Mouse (Mus musculus): ENCODE data around the gene Gid4. TPM values are rescaled to one million over a fixed set of nuclear protein-coding genes. Genes with fewer than 3 reads are reported as not detected.

Gid4 gene
- polyA plus RNA-seq, 1 experiment from 2014 or later: 26.3 TPM

DNA sequence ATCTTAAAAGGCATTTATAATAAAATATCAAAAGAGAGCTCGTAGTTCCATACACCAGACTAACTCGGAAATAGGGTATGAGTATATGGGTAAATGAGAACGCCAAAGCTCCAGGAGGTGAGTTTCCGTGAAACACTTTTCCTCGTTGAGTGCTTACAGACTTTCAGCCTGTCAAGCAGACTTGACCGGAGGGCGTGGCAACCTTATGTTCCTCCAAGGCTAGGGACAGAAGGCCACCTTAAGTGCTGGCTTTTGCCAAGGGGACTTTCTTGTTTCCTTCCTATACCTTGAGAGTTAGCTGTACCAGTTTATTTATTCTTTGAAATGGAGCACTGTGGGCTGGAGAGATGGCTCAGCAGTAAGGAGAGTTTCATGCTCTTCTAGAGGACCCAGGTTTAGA lies 23.2 kb downstream of the Gid4 start:
- ATAC-seq (ENCODE audit: low FRiP score, low TSS enrichment) (no peak), DNase-seq (no peak)
- Histone ChIP-seq H3K9ac (replicated peaks; ENCODE audit: low read length) (no peak overlapping the region), H3K4me3 (replicated peaks; ENCODE audit: low read depth, low read length) (no peak overlapping the region), H3K4me1 (ENCODE audit: control insufficient read depth, insufficient read depth, low read length) (no peaks in the 10 kb centered on the region), H3K27me3 (ENCODE audit: control insufficient read depth, insufficient read depth, low read length) (no peaks in the 10 kb centered on the region), H3K4me2 (ENCODE audit: low read length) (no peak overlapping the region), H3K9me3 (ENCODE audit: control insufficient read depth, low read length) (no peaks in the 10 kb centered on the region), H3K36me3 (ENCODE audit: control insufficient read depth, insufficient read depth, low read length) (peaks cover 68% of the 10 kb centered on the region), H3K27ac (replicated peaks; ENCODE audit: low read depth, low read length) (no peak overlapping the region)
- WGBS: 60% methylated on average over 7 of the region's 7 CpGs

DNA sequence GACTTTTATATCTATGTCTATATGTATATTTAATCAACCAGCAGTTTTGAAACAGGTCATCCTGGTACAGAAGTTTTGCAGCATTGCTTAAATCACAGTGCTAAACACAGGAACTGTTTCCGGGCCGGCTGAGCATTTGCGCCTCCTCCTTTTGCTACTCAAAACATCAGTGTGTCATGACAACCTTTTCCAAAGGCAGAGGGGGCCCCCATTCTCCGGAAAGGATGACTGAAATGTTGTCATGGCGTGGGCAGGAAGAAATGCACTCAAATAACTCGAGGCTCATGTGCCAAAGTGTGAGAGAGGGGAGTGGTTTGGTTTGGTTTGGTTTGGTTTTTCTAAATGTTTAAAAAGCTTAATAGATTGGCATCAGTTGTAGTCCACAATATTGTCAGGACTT lies 26.0 kb downstream of the Gid4 start:
- Histone ChIP-seq H3K9ac (replicated peaks; ENCODE audit: low read length) (no peak overlapping the region), H3K4me3 (replicated peaks; ENCODE audit: low read depth, low read length) (no peak overlapping the region), H3K4me2 (ENCODE audit: low read length) (no peak overlapping the region), H3K36me3 (ENCODE audit: control insufficient read depth, insufficient read depth, low read length) (peaks cover 46% of the 10 kb centered on the region), H3K4me1 (ENCODE audit: control insufficient read depth, insufficient read depth, low read length) (no peaks in the 10 kb centered on the region), H3K27me3 (ENCODE audit: control insufficient read depth, insufficient read depth, low read length) (no peaks in the 10 kb centered on the region), H3K27ac (replicated peaks; ENCODE audit: low read depth, low read length) (no peak overlapping the region), H3K9me3 (ENCODE audit: control insufficient read depth, low read length) (no peaks in the 10 kb centered on the region)
- ATAC-seq (ENCODE audit: low FRiP score, low TSS enrichment) (no peak), DNase-seq (no peak)
- 89% methylated on average over 6 of the region's 6 CpGs for WGBS

DNA sequence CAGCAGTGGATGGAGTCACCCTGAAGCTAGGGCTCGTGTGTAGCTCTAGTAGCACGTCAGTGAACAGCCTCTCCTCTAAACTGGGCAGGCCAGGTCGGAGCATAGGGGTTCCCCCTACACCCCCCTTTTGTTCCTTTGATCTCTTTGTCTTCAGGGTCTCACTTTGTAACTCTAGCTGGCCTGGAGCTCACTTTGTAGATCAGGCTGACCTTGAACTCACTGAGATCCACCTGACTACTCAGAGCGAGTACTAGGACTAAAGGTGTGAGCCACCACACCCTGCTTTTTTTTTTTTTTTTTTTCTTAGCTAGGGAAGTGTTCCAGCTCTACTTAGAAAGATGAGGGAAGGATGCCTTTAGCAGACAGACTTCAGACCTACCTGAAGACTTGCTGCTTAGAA lies 27.1 kb downstream of the Gid4 start:
- Histone ChIP-seq H3K4me1 (ENCODE audit: control insufficient read depth, insufficient read depth, low read length) (no peaks in the 10 kb centered on the region), H3K36me3 (ENCODE audit: control insufficient read depth, insufficient read depth, low read length) (peaks cover 36% of the 10 kb centered on the region), H3K4me3 (replicated peaks; ENCODE audit: low read depth, low read length) (no peak overlapping the region), H3K4me2 (ENCODE audit: low read length) (no peak overlapping the region), H3K27me3 (ENCODE audit: control insufficient read depth, insufficient read depth, low read length) (no peaks in the 10 kb centered on the region), H3K9ac (replicated peaks; ENCODE audit: low read length) (no peak overlapping the region), H3K27ac (replicated peaks; ENCODE audit: low read depth, low read length) (no peak overlapping the region), H3K9me3 (ENCODE audit: control insufficient read depth, low read length) (no peaks in the 10 kb centered on the region)
- WGBS: 82% methylated on average over 4 of the region's 4 CpGs
- no peak for ATAC-seq (ENCODE audit: low FRiP score, low TSS enrichment)
- no peak for DNase-seq

DNA sequence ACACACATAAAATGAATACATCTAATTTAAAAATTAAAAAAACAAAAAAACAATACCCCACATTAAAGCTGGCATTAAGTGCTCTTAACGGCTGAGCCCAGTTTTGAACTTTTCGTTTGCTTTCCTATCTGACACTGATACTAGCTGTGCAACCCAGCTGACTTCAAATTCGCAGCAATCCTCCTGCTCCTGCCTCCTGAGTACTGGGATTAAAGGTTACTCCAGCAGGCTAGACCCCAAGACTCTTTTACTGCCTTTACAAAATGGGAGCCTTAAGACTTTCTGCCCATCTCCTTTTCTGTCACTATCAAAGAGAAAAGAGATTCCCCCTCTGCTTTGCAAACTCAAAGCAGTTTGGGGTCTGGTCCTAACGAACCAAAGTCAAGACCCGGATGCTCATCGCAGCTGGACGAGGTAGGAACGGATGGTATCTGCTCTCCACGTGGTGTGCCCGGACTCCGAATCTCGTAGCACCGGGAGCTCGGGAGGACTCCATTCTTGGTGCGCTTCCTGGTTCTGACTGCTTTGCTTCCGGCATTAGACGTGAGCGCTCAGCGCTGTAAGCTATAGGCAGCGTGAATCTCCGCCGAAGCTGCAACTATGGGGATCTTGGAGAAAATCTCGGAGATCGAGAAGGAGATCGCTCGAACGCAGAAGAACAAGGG lies 37.3 kb downstream of the Gid4 start, which contains the start of gene Drg2:
Gene Drg2, plus strand, starts transcription at position 512 of the 665 bp plus-strand sequence.
- DNase-seq: peak; percentile 96
- Histone ChIP-seq H3K9ac (replicated peaks; ENCODE audit: low read length) (peak within 1 kb of the TSS; percentile 80), H3K36me3 (ENCODE audit: control insufficient read depth, insufficient read depth, low read length) (peaks cover 30% of the 10 kb centered on the region), H3K4me3 (replicated peaks; ENCODE audit: low read depth, low read length) (peak within 1 kb of the TSS; percentile 66), H3K27ac (replicated peaks; ENCODE audit: low read depth, low read length) (peak within 1 kb of the TSS; percentile 68), H3K9me3 (ENCODE audit: control insufficient read depth, low read length) (no peaks in the 10 kb centered on the region), H3K4me1 (ENCODE audit: control insufficient read depth, insufficient read depth, low read length) (peaks cover 6% of the 10 kb centered on the region), H3K27me3 (ENCODE audit: control insufficient read depth, insufficient read depth, low read length) (no peaks in the 10 kb centered on the region), H3K4me2 (ENCODE audit: low read length) (peak within 1 kb of the TSS; percentile 81)
- WGBS: 4% methylated on average over 27 of the region's 27 CpGs
- peak; percentile 91 for ATAC-seq (ENCODE audit: low FRiP score, low TSS enrichment)

DNA sequence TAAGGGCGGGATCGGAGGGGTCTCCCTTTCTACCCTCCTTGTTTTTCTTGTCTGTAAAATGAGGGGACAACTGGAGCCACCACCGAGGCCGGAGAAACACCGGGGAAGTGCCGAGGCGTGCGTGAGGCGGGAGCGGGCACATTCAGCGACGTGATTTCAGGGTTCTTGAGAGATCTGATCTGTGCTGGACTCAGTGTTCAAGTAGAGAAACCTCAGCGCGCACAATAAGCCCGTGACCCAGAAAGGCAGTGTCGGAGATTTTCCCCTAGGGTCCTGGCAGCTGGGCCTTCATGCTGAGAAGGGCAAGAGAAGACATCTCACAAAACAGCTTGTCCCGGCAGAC lies 37.8 kb downstream of the Gid4 start:
- under 1% methylated on average over 17 of the region's 17 CpGs for WGBS
- H3K27ac ChIP-seq (replicated peaks; ENCODE audit: low read depth, low read length): peak overlapping the region; percentile 68
- no peaks in the 10 kb centered on the region for H3K9me3 ChIP-seq (ENCODE audit: control insufficient read depth, low read length)
- peak overlapping the region; percentile 80 for H3K9ac ChIP-seq (replicated peaks; ENCODE audit: low read length)
- H3K4me2 ChIP-seq (ENCODE audit: low read length): peak overlapping the region; percentile 81
- ATAC-seq (ENCODE audit: low FRiP score, low TSS enrichment) (peak; percentile 50; the same call in 1 of the 2 replicates), DNase-seq (no peak)
- H3K4me1 ChIP-seq (ENCODE audit: control insufficient read depth, insufficient read depth, low read length): peaks cover 6% of the 10 kb centered on the region
- no peaks in the 10 kb centered on the region for H3K27me3 ChIP-seq (ENCODE audit: control insufficient read depth, insufficient read depth, low read length)
- H3K36me3 ChIP-seq (ENCODE audit: control insufficient read depth, insufficient read depth, low read length): peaks cover 35% of the 10 kb centered on the region
- H3K4me3 ChIP-seq (replicated peaks; ENCODE audit: low read depth, low read length): peak overlapping the region; percentile 66

DNA sequence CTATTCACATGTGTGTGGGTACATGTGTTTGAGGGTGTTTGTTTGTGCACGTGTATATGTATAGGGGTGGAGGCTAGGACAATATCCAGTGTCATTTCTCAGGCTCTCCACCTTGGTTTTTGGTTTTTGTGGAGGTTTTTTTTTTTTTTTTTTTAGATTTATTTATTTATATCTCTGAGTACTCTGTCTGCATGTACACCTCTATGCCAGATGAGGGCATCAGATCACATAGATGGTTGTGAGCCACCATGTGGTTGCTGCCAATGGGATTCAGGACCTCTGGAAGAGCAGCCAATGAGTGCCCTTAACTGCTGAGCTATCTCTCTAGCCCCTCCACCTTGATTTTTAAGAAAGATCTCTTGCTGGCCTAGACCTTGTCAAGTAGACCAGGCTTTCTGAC lies 41.0 kb downstream of the Gid4 start:
- Histone ChIP-seq H3K9ac (replicated peaks; ENCODE audit: low read length) (no peak overlapping the region), H3K27me3 (ENCODE audit: control insufficient read depth, insufficient read depth, low read length) (no peaks in the 10 kb centered on the region), H3K4me1 (ENCODE audit: control insufficient read depth, insufficient read depth, low read length) (peaks cover 6% of the 10 kb centered on the region), H3K27ac (replicated peaks; ENCODE audit: low read depth, low read length) (no peak overlapping the region), H3K4me3 (replicated peaks; ENCODE audit: low read depth, low read length) (no peak overlapping the region), H3K4me2 (ENCODE audit: low read length) (no peak overlapping the region), H3K36me3 (ENCODE audit: control insufficient read depth, insufficient read depth, low read length) (peaks cover 66% of the 10 kb centered on the region), H3K9me3 (ENCODE audit: control insufficient read depth, low read length) (no peaks in the 10 kb centered on the region)
- no peak for ATAC-seq (ENCODE audit: low FRiP score, low TSS enrichment)
- WGBS: 89% methylated on average over 1 of the region's 1 CpGs
- peak; percentile 26 for DNase-seq

DNA sequence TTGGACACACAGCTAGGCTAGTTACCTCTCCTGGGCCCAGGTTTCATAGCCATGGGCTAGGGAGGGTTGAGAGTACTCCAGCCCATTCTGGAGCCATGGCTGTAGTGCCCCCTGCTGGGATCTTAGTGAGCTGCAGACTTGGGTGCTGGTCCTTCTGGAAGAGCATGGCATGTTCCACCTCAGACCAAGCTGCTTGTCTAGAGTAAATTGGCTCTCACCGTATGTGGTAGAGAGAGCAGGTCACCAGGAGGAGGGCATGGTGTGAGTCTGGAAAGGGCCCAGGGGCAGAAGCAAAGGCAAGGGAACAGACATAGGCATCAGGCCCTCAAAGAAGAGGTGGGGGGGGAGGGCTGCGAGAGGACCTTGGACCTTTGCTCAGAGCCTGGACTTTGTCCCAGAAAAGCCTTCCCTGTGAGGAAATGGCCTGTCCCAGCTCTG lies 49.0 kb downstream of the Gid4 start:
- Histone ChIP-seq H3K4me2 (ENCODE audit: low read length) (no peak overlapping the region), H3K9ac (replicated peaks; ENCODE audit: low read length) (no peak overlapping the region), H3K9me3 (ENCODE audit: control insufficient read depth, low read length) (no peaks in the 10 kb centered on the region), H3K27ac (replicated peaks; ENCODE audit: low read depth, low read length) (no peak overlapping the region), H3K36me3 (ENCODE audit: control insufficient read depth, insufficient read depth, low read length) (peaks cover 91% of the 10 kb centered on the region), H3K4me3 (replicated peaks; ENCODE audit: low read depth, low read length) (no peak overlapping the region), H3K27me3 (ENCODE audit: control insufficient read depth, insufficient read depth, low read length) (no peaks in the 10 kb centered on the region), H3K4me1 (ENCODE audit: control insufficient read depth, insufficient read depth, low read length) (no peaks in the 10 kb centered on the region)
- WGBS: 88% methylated on average over 2 of the region's 2 CpGs
- DNase-seq: peak; percentile 53
- ATAC-seq (ENCODE audit: low FRiP score, low TSS enrichment): no peak

DNA sequence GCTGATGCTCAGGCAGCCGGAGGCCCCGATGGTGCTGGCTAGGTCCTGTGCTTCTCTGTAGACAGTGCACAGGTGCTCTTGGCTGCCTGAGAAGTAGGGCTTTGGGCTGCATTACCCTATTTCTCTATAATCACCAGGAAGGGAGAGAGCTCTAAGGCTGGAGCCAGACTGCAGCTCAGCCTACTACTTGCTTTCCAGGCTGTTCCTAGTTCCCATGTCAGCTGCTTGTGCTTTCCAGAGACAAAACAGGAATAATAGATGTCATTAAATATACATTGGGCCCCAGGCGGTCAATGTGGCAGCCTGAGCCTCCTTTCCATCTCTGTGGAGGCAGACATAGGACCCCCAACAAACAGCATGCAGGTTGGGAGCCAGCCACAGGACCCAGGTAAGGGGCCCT lies 52.1 kb downstream of the Gid4 start, which contains the start of gene Myo15:
Gene Myo15, plus strand, starts transcription at position 301 of the 400 bp plus-strand sequence.
- Histone ChIP-seq H3K27me3 (ENCODE audit: control insufficient read depth, insufficient read depth, low read length) (no peaks in the 10 kb centered on the region), H3K27ac (replicated peaks; ENCODE audit: low read depth, low read length) (no peak within 1 kb of the TSS), H3K4me1 (ENCODE audit: control insufficient read depth, insufficient read depth, low read length) (no peaks in the 10 kb centered on the region), H3K4me3 (replicated peaks; ENCODE audit: low read depth, low read length) (no peak within 1 kb of the TSS), H3K4me2 (ENCODE audit: low read length) (no peak within 1 kb of the TSS), H3K9me3 (ENCODE audit: control insufficient read depth, low read length) (no peaks in the 10 kb centered on the region), H3K36me3 (ENCODE audit: control insufficient read depth, insufficient read depth, low read length) (peaks cover 62% of the 10 kb centered on the region), H3K9ac (replicated peaks; ENCODE audit: low read length) (no peak within 1 kb of the TSS)
- DNase-seq: no peak
- ATAC-seq (ENCODE audit: low FRiP score, low TSS enrichment): no peak
- 89% methylated on average over 3 of the region's 3 CpGs for WGBS

DNA sequence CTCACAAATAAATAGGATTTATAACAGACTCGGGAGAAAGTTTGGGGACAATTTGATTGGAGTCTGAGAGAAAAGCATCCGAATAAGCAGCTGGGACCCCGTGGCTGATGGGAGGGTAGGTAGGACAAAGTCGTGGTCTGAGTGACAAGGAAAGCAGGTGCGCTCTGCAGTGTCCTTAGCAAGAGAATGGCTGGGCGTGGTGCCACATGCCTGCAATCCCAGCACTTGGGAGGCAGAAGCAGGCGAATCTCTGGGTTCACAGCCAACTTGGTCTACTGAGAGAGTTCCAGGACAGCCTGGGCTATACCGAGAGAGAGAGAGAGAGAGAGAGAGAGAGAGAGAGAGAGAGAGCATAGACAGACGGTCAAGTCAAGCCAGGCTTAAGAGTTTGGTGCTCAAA lies 53.8 kb downstream of the Gid4 start:
- no peaks in the 10 kb centered on the region for H3K4me1 ChIP-seq (ENCODE audit: control insufficient read depth, insufficient read depth, low read length)
- no peak overlapping the region for H3K4me3 ChIP-seq (replicated peaks; ENCODE audit: low read depth, low read length)
- H3K9me3 ChIP-seq (ENCODE audit: control insufficient read depth, low read length): no peaks in the 10 kb centered on the region
- H3K27ac ChIP-seq (replicated peaks; ENCODE audit: low read depth, low read length): no peak overlapping the region
- H3K36me3 ChIP-seq (ENCODE audit: control insufficient read depth, insufficient read depth, low read length): peaks cover 45% of the 10 kb centered on the region
- H3K27me3 ChIP-seq (ENCODE audit: control insufficient read depth, insufficient read depth, low read length): no peaks in the 10 kb centered on the region
- ATAC-seq (ENCODE audit: low FRiP score, low TSS enrichment) (no peak), DNase-seq (no peak)
- WGBS: 88% methylated on average over 9 of the region's 9 CpGs
- no peak overlapping the region for H3K4me2 ChIP-seq (ENCODE audit: low read length)
- no peak overlapping the region for H3K9ac ChIP-seq (replicated peaks; ENCODE audit: low read length)

All from midbrain, embryonic 14.5 days (tissue).